Mouse (Mus musculus) liver, adult 2 months (tissue): ENCODE measurements around the gene Dnah2. TPM values are rescaled to one million over a fixed set of nuclear protein-coding genes. Genes with fewer than 3 reads are reported as not detected.

ENCODE experiments used
- DNase-seq: peaks from one replicate; pipeline ENCODE4 v3.0.0-alpha.2; 2011; ENCODE audit warnings: low read depth, low spot score; ENCODE audit errors: extremely low read depth
- H3K27ac ChIP-seq: fragments of 200-500 bp; replicated peaks from 2 replicates; pipeline ENCODE4 v1.5.1; 2012; ENCODE audit warnings: low read depth, mild to moderate bottlenecking, control low read depth, inconsistent platforms, low read length; ENCODE audit not compliant: insufficient read depth
- H3K27me3 ChIP-seq: fragments of 200-500 bp; 2 replicates; pipeline ENCODE4 v1.6.1; 2012; ENCODE audit warnings: mild to moderate bottlenecking, moderate library complexity, low read length, inconsistent platforms; ENCODE audit not compliant: control insufficient read depth, insufficient read depth
- H3K36me3 ChIP-seq: fragments of 200-500 bp; 2 replicates; pipeline ENCODE4 v1.6.1; 2012; ENCODE audit warnings: low read length, inconsistent platforms; ENCODE audit not compliant: control insufficient read depth, insufficient read depth
- H3K4me1 ChIP-seq: fragments of 200-500 bp; 2 replicates; pipeline ENCODE4 v1.6.1; 2011; ENCODE audit warnings: low read length; ENCODE audit not compliant: control insufficient read depth, insufficient read depth
- H3K4me3 ChIP-seq: fragments of 200-500 bp; 2 replicates; pipeline ENCODE4 v1.5.1; 2011; ENCODE audit warnings: low read depth, mild to moderate bottlenecking, control low read depth, low read length, moderate library complexity; ENCODE audit not compliant: insufficient read depth
- H3K79me2 ChIP-seq: fragments of 200-500 bp; 2 replicates; pipeline ENCODE4 v1.6.1; 2012; ENCODE audit warnings: inconsistent platforms, mild to moderate bottlenecking, low read length, moderate library complexity; ENCODE audit not compliant: control insufficient read depth, insufficient read depth
- H3K9ac ChIP-seq: fragments of 200-500 bp; 2 replicates; pipeline ENCODE4 v1.6.1; 2012; ENCODE audit warnings: low read depth, mild to moderate bottlenecking, control low read depth, inconsistent platforms, low read length
- CTCF ChIP-seq: fragments of 200-500 bp; IDR thresholded peaks from 2 replicates; pipeline ENCODE4 v1.5.1; 2011; ENCODE audit warnings: low read depth, low read length, control low read depth
- POLR2A ChIP-seq: fragments of 200-500 bp; IDR thresholded peaks from 2 replicates; pipeline ENCODE4 v1.6.1; 2011; ENCODE audit warnings: low read length, control low read depth; ENCODE audit not compliant: insufficient read depth; ENCODE audit errors: extremely low read depth
- WGBS: fragments of 180-500 bp; shearing (Covaris S2); methylation state at CpG from one replicate; pipeline ENCODE4 v1.1.7; 2018; 5-methylcytosine and 5-hydroxymethylcytosine counted together
- polyA plus RNA-seq: library from polyadenylated mRNA; depleted of rRNA; stranded (reverse); fragments of >200 nt; gene quantifications from 2 replicates; pipeline ENCODE4 v1.2.3, GENCODE M21; 2012
- total RNA-seq: library from RNA; depleted of rRNA; stranded (reverse); fragments of >200 nt; gene quantifications from 2 replicates; pipeline ENCODE4 v1.2.3, GENCODE M21; 2014

Dnah2 gene
- total and polyA plus RNA-seq, 2 experiments: 0.02 to 0.09 TPM

DNA sequence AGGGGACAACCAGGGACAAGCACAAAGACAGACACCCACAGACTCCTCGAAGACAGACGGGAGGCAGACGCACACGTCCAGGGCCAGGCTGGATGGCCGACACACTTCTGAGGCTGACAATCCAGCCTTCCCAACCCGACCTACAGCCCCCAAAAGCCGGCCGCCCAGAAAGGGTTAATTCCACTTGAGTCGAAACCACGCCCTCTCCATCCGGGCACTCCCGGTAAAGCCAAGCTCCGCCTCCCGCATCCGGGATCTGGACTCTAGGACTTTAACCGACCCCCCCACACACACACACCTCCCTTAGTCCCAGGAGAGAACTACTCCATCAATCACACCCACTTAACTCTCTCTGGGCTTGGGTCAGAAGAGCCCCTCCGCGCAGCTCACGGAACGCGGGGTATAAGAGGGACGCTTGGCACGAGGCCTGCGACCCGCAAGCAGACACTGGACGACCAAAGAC, 137.8 kb downstream of the Dnah2 start:
- Histone ChIP-seq H3K27ac (peak overlapping the region; percentile 94), H3K36me3 (no peaks in the 10 kb centered on the region; the same call in 1 of the 2 replicates), H3K27me3 (no peaks in the 10 kb centered on the region), H3K79me2 (peaks cover 14% of the 10 kb centered on the region; the same call in 1 of the 2 replicates), H3K4me1 (peaks cover 37% of the 10 kb centered on the region), H3K9ac (peak overlapping the region; percentile 91), H3K4me3 (peak overlapping the region; percentile 69)
- peak; percentile 93 for DNase-seq
- under 1% methylated on average over 26 of the region's 26 CpGs for WGBS
- TF ChIP-seq POLR2A: peak; percentile 52; the same call in 1 of the 2 replicates
- TF ChIP-seq CTCF: no peak

DNA sequence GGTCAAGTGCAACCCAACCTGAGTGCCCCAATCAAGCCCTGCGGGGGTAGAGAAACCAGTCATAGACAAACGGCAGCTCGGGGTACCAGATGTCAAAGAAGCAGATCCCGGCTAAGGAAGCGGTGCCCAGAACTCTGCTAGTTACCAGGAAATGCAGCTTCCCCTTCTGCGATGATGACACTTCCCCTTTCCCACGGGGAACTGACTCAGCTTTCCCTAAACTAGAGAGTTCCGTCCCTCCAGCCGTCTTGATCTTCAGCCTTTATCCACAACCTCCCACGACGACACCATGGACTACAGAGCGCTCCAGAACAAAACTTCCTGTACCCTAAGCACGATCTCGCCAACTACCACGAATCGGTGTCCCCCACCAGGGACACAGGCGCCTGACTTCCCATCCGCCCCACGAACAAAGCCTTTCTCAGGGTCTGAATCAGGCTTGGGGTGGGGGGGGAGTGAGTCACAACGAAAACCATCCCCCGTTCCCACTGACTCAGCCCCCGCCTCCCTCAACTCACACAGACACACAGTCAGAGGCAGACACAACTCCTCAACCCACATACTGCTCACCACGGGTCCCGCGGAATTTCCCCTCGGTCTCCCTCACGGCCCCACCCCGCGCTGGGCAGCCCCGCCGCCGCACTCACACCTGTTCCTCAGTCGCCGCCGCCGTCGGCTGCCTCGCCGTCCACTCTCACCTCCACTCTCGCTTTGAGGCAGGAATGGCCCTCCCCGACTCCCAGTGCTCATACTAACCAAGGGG, 138.4 kb downstream of the Dnah2 start:
- TF ChIP-seq POLR2A: 0 out of 2 replicates have a peak, but pooled peaks have one; percentile 34
- no peak for TF ChIP-seq CTCF
- Histone ChIP-seq H3K27me3 (no peaks in the 10 kb centered on the region), H3K4me3 (peak overlapping the region; percentile 69), H3K79me2 (peaks cover 14% of the 10 kb centered on the region; the same call in 1 of the 2 replicates), H3K4me1 (peaks cover 35% of the 10 kb centered on the region), H3K27ac (peak overlapping the region; percentile 94), H3K9ac (peak overlapping the region; percentile 91), H3K36me3 (no peaks in the 10 kb centered on the region; the same call in 1 of the 2 replicates)
- peak; percentile 61 for DNase-seq
- WGBS: under 1% methylated on average over 41 of the region's 41 CpGs

DNA sequence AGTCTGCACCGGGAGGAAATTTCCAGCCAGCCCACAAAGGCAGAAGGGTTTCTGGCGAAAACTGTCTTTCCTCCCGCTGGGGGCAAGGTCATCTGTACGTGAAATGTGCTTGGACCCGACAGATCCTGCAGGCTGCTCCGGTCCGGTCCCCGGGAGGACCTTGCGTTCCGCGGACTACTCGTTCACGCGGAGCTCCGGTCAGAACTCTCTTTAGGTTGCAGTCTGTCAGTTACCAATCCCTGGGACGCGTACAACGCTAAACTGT, 138.9 kb downstream of the Dnah2 start:
- WGBS: under 1% methylated on average over 18 of the region's 18 CpGs
- H3K4me3 ChIP-seq: peak overlapping the region; percentile 69
- no peak for DNase-seq
- peaks cover 33% of the 10 kb centered on the region for H3K4me1 ChIP-seq
- no peaks in the 10 kb centered on the region for H3K27me3 ChIP-seq
- peak overlapping the region; percentile 91 for H3K9ac ChIP-seq
- no peaks in the 10 kb centered on the region; the same call in 1 of the 2 replicates for H3K36me3 ChIP-seq
- peak overlapping the region; percentile 94 for H3K27ac ChIP-seq
- peaks cover 14% of the 10 kb centered on the region; the same call in 1 of the 2 replicates for H3K79me2 ChIP-seq
- TF ChIP-seq POLR2A (no peak), CTCF (no peak)

DNA sequence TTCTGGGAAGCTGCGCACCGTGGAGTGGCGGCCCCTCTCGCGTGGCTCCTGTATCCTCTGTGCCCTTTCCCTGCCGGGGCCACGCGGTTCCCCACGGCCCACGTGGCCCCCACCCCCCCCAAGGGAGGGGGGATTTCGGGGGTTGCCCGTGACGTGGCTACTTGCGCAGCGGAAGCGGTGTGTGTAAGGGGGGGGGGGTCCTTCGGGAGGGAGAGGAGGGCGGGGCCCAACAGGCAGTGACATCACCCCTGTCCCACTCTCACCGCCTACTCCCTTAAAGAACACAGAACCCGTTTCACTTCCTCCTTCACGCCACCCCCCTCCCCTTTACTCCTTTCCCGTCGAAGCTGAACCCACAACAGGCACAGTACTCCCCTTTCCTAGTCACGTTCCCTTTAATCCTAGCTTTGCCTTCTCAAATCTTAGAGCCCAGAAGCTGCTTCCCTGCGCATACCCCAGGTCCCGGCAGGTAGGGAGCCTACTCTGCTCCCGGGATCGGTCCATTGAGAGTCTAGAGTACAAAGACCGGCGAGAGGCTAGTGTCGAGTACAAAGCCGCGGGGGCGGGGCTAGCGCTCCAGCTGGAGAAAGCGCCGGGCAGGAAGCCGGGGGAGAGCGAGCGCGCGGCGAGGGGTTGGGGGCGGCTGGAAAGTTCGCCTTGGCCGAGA, 139.4 kb downstream of the Dnah2 start:
- Histone ChIP-seq H3K27ac (peak overlapping the region; percentile 94), H3K9ac (peak overlapping the region; percentile 91), H3K36me3 (peaks cover 1% of the 10 kb centered on the region; the same call in 1 of the 2 replicates), H3K4me1 (peaks cover 32% of the 10 kb centered on the region), H3K79me2 (peaks cover 14% of the 10 kb centered on the region; the same call in 1 of the 2 replicates), H3K4me3 (peak overlapping the region; percentile 69), H3K27me3 (no peaks in the 10 kb centered on the region)
- DNase-seq: peak; percentile 80
- no peak for TF ChIP-seq CTCF
- TF ChIP-seq POLR2A: peak; percentile 67; the same call in 1 of the 2 replicates
- WGBS: under 1% methylated on average over 45 of the region's 46 CpGs

DNA sequence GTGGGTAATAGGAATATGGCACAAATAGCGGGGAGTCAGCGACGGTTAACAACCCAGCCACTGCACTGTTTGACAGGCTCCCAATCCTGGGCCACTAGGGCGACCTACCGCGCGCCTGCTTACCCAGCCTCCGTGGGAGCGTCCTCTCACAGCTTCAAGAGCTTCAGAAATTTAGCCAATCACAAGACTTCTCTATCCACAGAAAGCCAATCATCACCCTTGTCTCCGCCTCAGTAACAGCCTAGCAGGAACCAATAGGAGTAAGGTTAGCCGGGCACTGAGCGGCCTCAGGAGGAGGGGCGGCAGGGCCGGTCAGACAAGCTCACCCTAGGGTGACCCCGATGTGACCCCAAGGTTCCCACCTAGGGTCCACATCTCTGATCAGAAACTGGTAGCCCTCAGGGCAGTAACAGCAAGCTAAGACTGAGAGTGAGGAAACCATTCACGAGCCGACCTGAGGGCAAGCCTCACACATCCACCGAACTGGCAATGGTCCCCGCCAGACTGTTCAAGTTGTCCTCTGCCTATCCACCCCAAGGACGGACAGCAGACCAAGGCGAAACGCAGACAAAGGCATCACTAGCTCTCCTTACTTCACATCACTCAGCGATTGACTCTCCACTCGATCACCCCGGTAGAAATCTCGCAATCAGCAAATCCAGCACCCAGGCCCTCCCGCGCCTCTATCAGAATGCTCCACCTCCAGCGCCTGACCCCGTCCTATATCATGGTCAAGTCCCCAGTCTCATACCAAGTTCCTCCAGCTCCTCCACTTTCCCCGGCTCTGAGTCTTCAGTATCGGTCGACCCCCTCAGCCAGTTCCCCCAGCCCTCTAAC, 140.2 kb downstream of the Dnah2 start:
- H3K79me2 ChIP-seq: peaks cover 14% of the 10 kb centered on the region; the same call in 1 of the 2 replicates
- WGBS: 1% methylated on average over 33 of the region's 33 CpGs
- H3K4me1 ChIP-seq: peaks cover 24% of the 10 kb centered on the region
- DNase-seq: peak; percentile 98
- TF ChIP-seq POLR2A (0 out of 2 replicates have a peak, but pooled peaks have one; percentile 43), CTCF (peak; percentile 33)
- H3K27ac ChIP-seq: peak overlapping the region; percentile 79
- H3K36me3 ChIP-seq: peaks cover 1% of the 10 kb centered on the region; the same call in 1 of the 2 replicates
- peak overlapping the region; percentile 69 for H3K4me3 ChIP-seq
- H3K27me3 ChIP-seq: no peaks in the 10 kb centered on the region
- peak overlapping the region; percentile 91 for H3K9ac ChIP-seq
